Mouse (Mus musculus): ENCODE results near the gene Nfkbil1. TPM values are rescaled to one million over a fixed set of nuclear protein-coding genes. Genes with fewer than 3 reads are reported as not detected.

Nfkbil1 gene
- polyA plus RNA-seq, 1 experiment from 2014 or later = 3.4 TPM

GRCm38 (mm10) chr17:35185639-35186611 lies 49.7 kb downstream of the Nfkbil1 start:
- no peaks in the 10 kb centered on the region for H3K36me3 ChIP-seq (ENCODE audit: control insufficient read depth, insufficient read depth, low read length)
- peak overlapping the region; percentile 13; the same call in 1 of the 2 replicates for H3K9ac ChIP-seq (replicated peaks; ENCODE audit: low read depth, low read length)
- ATAC-seq (ENCODE audit: low read depth) = peak; percentile 44
- H3K9me3 ChIP-seq (ENCODE audit: control insufficient read depth, low read length) = no peaks in the 10 kb centered on the region
- H3K27me3 ChIP-seq (ENCODE audit: control insufficient read depth, insufficient read depth, low read length) = no peaks in the 10 kb centered on the region
- WGBS = 4% methylated on average over 18 of the region's 18 CpGs
- H3K27ac ChIP-seq (ENCODE audit: low read depth, low read length) = 0 out of 2 replicates have a peak overlapping the region, but pooled peaks have one; percentile 34
- peak overlapping the region; percentile 19 for H3K4me3 ChIP-seq (ENCODE audit: low read depth, low read length)
- no peaks in the 10 kb centered on the region for H3K4me1 ChIP-seq (ENCODE audit: control insufficient read depth, insufficient read depth, low read length)
- peak overlapping the region; percentile 49 for H3K4me2 ChIP-seq (ENCODE audit: low read depth, low read length)

GRCm38 (mm10) chr17:35180093-35180492 lies 55.5 kb downstream of the Nfkbil1 start:
- Histone ChIP-seq H3K9ac (replicated peaks; ENCODE audit: low read depth, low read length) (no peak overlapping the region), H3K4me2 (ENCODE audit: low read depth, low read length) (no peak overlapping the region), H3K27ac (ENCODE audit: low read depth, low read length) (no peak overlapping the region), H3K27me3 (ENCODE audit: control insufficient read depth, insufficient read depth, low read length) (no peaks in the 10 kb centered on the region), H3K9me3 (ENCODE audit: control insufficient read depth, low read length) (no peaks in the 10 kb centered on the region; the same call in 1 of the 2 replicates), H3K36me3 (ENCODE audit: control insufficient read depth, insufficient read depth, low read length) (no peaks in the 10 kb centered on the region), H3K4me1 (ENCODE audit: control insufficient read depth, insufficient read depth, low read length) (no peaks in the 10 kb centered on the region), H3K4me3 (ENCODE audit: low read depth, low read length) (no peak overlapping the region)
- no peak for ATAC-seq (ENCODE audit: low read depth)
- WGBS = 84% methylated on average over 5 of the region's 5 CpGs

GRCm38 (mm10) chr17:35178528-35178927 lies 57.1 kb downstream of the Nfkbil1 start:
- WGBS = 14% methylated on average over 5 of the region's 5 CpGs
- no peaks in the 10 kb centered on the region; the same call in 1 of the 2 replicates for H3K9me3 ChIP-seq (ENCODE audit: control insufficient read depth, low read length)
- H3K27ac ChIP-seq (ENCODE audit: low read depth, low read length) = no peak overlapping the region
- no peak overlapping the region for H3K4me2 ChIP-seq (ENCODE audit: low read depth, low read length)
- ATAC-seq (ENCODE audit: low read depth) = no peak; the same call in 1 of the 2 replicates
- no peak overlapping the region for H3K9ac ChIP-seq (replicated peaks; ENCODE audit: low read depth, low read length)
- no peak overlapping the region for H3K4me3 ChIP-seq (ENCODE audit: low read depth, low read length)
- no peaks in the 10 kb centered on the region for H3K27me3 ChIP-seq (ENCODE audit: control insufficient read depth, insufficient read depth, low read length)
- H3K4me1 ChIP-seq (ENCODE audit: control insufficient read depth, insufficient read depth, low read length) = no peaks in the 10 kb centered on the region
- no peaks in the 10 kb centered on the region for H3K36me3 ChIP-seq (ENCODE audit: control insufficient read depth, insufficient read depth, low read length)

GRCm38 (mm10) chr17:35175968-35176367 lies 59.6 kb downstream of the Nfkbil1 start, which contains the start of gene Aif1:
Gene Aif1 (minus strand): TSS chr17:35176068.
- 57% methylated on average over 2 of the region's 2 CpGs for WGBS

DNA sequence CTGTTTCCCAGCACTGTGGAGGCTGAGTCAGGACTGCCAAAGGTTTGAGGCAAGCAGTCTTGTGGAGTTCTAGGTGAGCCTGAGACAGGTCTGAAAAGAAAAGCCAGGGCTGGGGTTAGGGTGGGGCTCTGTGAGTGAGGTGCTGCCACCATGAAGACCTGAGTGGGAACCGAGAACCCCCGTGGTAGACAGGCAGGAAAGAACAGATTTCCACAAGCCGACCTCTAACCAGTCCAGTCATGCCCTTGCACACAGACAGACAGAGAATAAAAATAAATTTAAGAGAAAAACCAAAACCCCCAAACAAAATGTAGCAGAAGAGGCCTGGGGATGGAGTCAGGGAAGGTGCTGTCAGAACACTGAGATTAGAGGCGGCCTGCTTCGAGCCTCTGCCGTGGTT lies 60.2 kb downstream of the Nfkbil1 start:
- Histone ChIP-seq H3K4me2 (ENCODE audit: low read depth, low read length) (no peak overlapping the region), H3K27ac (ENCODE audit: low read depth, low read length) (no peak overlapping the region), H3K9me3 (ENCODE audit: control insufficient read depth, low read length) (no peaks in the 10 kb centered on the region; the same call in 1 of the 2 replicates), H3K4me3 (ENCODE audit: low read depth, low read length) (no peak overlapping the region), H3K36me3 (ENCODE audit: control insufficient read depth, insufficient read depth, low read length) (no peaks in the 10 kb centered on the region), H3K9ac (replicated peaks; ENCODE audit: low read depth, low read length) (no peak overlapping the region), H3K27me3 (ENCODE audit: control insufficient read depth, insufficient read depth, low read length) (no peaks in the 10 kb centered on the region), H3K4me1 (ENCODE audit: control insufficient read depth, insufficient read depth, low read length) (no peaks in the 10 kb centered on the region)
- no peak for ATAC-seq (ENCODE audit: low read depth)
- 83% methylated on average over 6 of the region's 6 CpGs for WGBS

More at GRCm38 (mm10) chr17:35175968-35176367, 59.6 kb downstream of the Nfkbil1 start, which contains the start of gene Aif1:
- Histone ChIP-seq H3K9ac (replicated peaks; ENCODE audit: low read depth, low read length) (no peak within 1 kb of the TSS), H3K4me3 (ENCODE audit: low read depth, low read length) (no peak within 1 kb of the TSS), H3K27ac (ENCODE audit: low read depth, low read length) (no peak within 1 kb of the TSS), H3K4me2 (ENCODE audit: low read depth, low read length) (no peak within 1 kb of the TSS), H3K27me3 (ENCODE audit: control insufficient read depth, insufficient read depth, low read length) (no peaks in the 10 kb centered on the region), H3K9me3 (ENCODE audit: control insufficient read depth, low read length) (no peaks in the 10 kb centered on the region; the same call in 1 of the 2 replicates), H3K36me3 (ENCODE audit: control insufficient read depth, insufficient read depth, low read length) (no peaks in the 10 kb centered on the region), H3K4me1 (ENCODE audit: control insufficient read depth, insufficient read depth, low read length) (no peaks in the 10 kb centered on the region)
- no peak for ATAC-seq (ENCODE audit: low read depth)

GRCm38 (mm10) chr17:35174201-35174977 lies 61.2 kb downstream of the Nfkbil1 start:
- ATAC-seq (ENCODE audit: low read depth) = no peak
- Histone ChIP-seq H3K27ac (ENCODE audit: low read depth, low read length) (no peak overlapping the region), H3K27me3 (ENCODE audit: control insufficient read depth, insufficient read depth, low read length) (no peaks in the 10 kb centered on the region), H3K36me3 (ENCODE audit: control insufficient read depth, insufficient read depth, low read length) (no peaks in the 10 kb centered on the region), H3K9me3 (ENCODE audit: control insufficient read depth, low read length) (no peaks in the 10 kb centered on the region; the same call in 1 of the 2 replicates), H3K4me1 (ENCODE audit: control insufficient read depth, insufficient read depth, low read length) (no peaks in the 10 kb centered on the region), H3K4me3 (ENCODE audit: low read depth, low read length) (no peak overlapping the region), H3K4me2 (ENCODE audit: low read depth, low read length) (no peak overlapping the region), H3K9ac (replicated peaks; ENCODE audit: low read depth, low read length) (no peak overlapping the region)
- 76% methylated on average over 8 of the region's 8 CpGs for WGBS

GRCm38 (mm10) chr17:35173329-35173728 lies 62.3 kb downstream of the Nfkbil1 start:
- Histone ChIP-seq H3K4me2 (ENCODE audit: low read depth, low read length) (no peak overlapping the region), H3K36me3 (ENCODE audit: control insufficient read depth, insufficient read depth, low read length) (no peaks in the 10 kb centered on the region), H3K9me3 (ENCODE audit: control insufficient read depth, low read length) (no peaks in the 10 kb centered on the region; the same call in 1 of the 2 replicates), H3K27ac (ENCODE audit: low read depth, low read length) (no peak overlapping the region), H3K27me3 (ENCODE audit: control insufficient read depth, insufficient read depth, low read length) (no peaks in the 10 kb centered on the region), H3K4me1 (ENCODE audit: control insufficient read depth, insufficient read depth, low read length) (no peaks in the 10 kb centered on the region), H3K4me3 (ENCODE audit: low read depth, low read length) (no peak overlapping the region), H3K9ac (replicated peaks; ENCODE audit: low read depth, low read length) (no peak overlapping the region)
- WGBS = 80% methylated on average over 3 of the region's 3 CpGs
- no peak for ATAC-seq (ENCODE audit: low read depth)

DNA sequence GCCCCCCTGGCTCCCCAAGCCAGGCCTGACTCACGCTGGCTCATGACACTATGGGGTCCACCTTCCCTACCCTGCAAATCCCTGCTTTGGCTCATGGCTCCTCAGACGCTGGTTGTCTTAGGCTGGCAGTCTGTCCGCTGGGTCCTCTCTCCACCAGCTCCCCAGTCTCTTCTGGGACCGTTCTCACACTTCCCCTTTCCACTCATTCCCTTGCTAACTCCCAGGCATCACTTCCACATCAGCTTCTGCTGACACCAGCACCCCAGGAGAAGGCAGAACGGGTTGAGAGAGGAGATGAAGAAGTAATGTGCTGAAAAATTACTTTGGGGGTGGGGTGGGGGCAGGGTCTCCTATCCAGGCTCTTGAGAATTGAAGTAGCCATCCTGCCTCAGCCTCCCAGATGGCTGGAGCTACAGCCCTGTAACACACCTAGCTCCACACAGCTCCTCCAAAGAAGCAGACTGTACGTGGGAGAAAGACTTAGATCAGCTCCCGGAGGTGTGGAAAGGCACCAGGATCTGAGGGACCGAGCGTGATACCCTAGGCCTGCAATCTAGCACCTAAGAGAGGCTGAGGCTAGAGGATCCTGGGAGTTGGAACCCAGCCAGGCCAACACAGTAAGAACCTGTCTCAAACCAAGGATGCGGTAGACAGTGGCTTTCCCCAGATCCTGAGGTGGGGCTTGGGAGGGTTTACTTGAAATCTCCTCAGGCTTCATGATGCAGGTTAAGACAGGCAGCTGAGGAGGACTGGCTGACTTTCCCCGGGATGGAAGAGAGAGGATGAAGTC lies 63.0 kb downstream of the Nfkbil1 start:
- no peak for ATAC-seq (ENCODE audit: low read depth)
- 74% methylated on average over 11 of the region's 11 CpGs for WGBS
- no peaks in the 10 kb centered on the region for H3K36me3 ChIP-seq (ENCODE audit: control insufficient read depth, insufficient read depth, low read length)
- H3K4me3 ChIP-seq (ENCODE audit: low read depth, low read length) = no peak overlapping the region
- H3K4me1 ChIP-seq (ENCODE audit: control insufficient read depth, insufficient read depth, low read length) = no peaks in the 10 kb centered on the region
- no peak overlapping the region for H3K27ac ChIP-seq (ENCODE audit: low read depth, low read length)
- no peaks in the 10 kb centered on the region; the same call in 1 of the 2 replicates for H3K9me3 ChIP-seq (ENCODE audit: control insufficient read depth, low read length)
- no peak overlapping the region for H3K9ac ChIP-seq (replicated peaks; ENCODE audit: low read depth, low read length)
- no peak overlapping the region for H3K4me2 ChIP-seq (ENCODE audit: low read depth, low read length)
- no peaks in the 10 kb centered on the region for H3K27me3 ChIP-seq (ENCODE audit: control insufficient read depth, insufficient read depth, low read length)
